Mouse (Mus musculus) ES-E14 (cell line): Measurements from ENCODE around the gene Prmt1. TPM values are rescaled to one million over a fixed set of nuclear protein-coding genes. Genes with fewer than 3 reads are reported as not detected.
A peak's percentile ranks its signal among the peaks of the same experiment; 100 is the strongest.

Source experiments
- DNase-seq: peaks from one replicate; pipeline ENCODE4 v3.0.0-alpha.2; 2013; ENCODE audit warnings: low read depth, low spot score
- H3K27ac ChIP-seq: 2 replicates; pipeline ENCODE4 v1.5.1; 2012; ENCODE audit warnings: low read depth, mild to moderate bottlenecking, low read length, moderate library complexity, mixed read lengths; ENCODE audit not compliant: poor library complexity, insufficient read depth, severe bottlenecking
- H3K36me3 ChIP-seq: 2 replicates; pipeline ENCODE4 v1.6.1; 2012; ENCODE audit warnings: mild to moderate bottlenecking, low read length, moderate library complexity, mixed read lengths; ENCODE audit not compliant: control insufficient read depth, poor library complexity, insufficient read depth, severe bottlenecking
- H3K4me1 ChIP-seq, 2 experiments: fragments of 150-350 bp in 1 of 2; sonication (generic) in 1 of 2; 2 replicates each; pipeline ENCODE4 v1.6.1; 2012; ENCODE audit warnings: low read length in 2 of 2, mild to moderate bottlenecking in 1 of 2, mixed read lengths in 1 of 2; ENCODE audit not compliant: control insufficient read depth in 2 of 2, insufficient read depth in 2 of 2, poor library complexity in 1 of 2
- H3K4me3 ChIP-seq, 2 experiments: fragments of 150-350 bp in 1 of 2; sonication (generic) in 1 of 2; 2 replicates each; pipeline ENCODE4 v1.5.1; 2012; ENCODE audit warnings: low read length in 2 of 2, low read depth in 1 of 2, mild to moderate bottlenecking in 1 of 2, mixed read lengths in 1 of 2; ENCODE audit not compliant: insufficient read depth in 1 of 2, poor library complexity in 1 of 2, severe bottlenecking in 1 of 2
- H3K9ac ChIP-seq: 2 replicates; pipeline ENCODE4 v1.6.1; 2012; ENCODE audit warnings: low read depth, mild to moderate bottlenecking, low read length, mixed read lengths; ENCODE audit not compliant: poor library complexity, insufficient read depth, severe bottlenecking
- H3K9me3 ChIP-seq: fragments of 150-350 bp; sonication (generic); 2 replicates; pipeline ENCODE4 v1.6.1; 2012; ENCODE audit warnings: low read depth, mild to moderate bottlenecking, low read length; ENCODE audit not compliant: control insufficient read depth, insufficient read depth
- CHD2 ChIP-seq: IDR thresholded peaks from 2 replicates; pipeline ENCODE4 v1.6.1; 2014; ENCODE audit warnings: mild to moderate bottlenecking, low read depth, low read length, inconsistent platforms
- HCFC1 ChIP-seq: IDR thresholded peaks from 2 replicates; pipeline ENCODE4 v1.6.1; 2012; ENCODE audit warnings: low read length, inconsistent platforms, borderline replicate concordance; ENCODE audit not compliant: insufficient read depth
- MAFK ChIP-seq: IDR thresholded peaks from 2 replicates; pipeline ENCODE4 v1.6.1; 2014; ENCODE audit warnings: mild to moderate bottlenecking, low read depth, low read length, inconsistent platforms; ENCODE audit not compliant: insufficient read depth
- ZC3H11A ChIP-seq: IDR thresholded peaks from 2 replicates; pipeline ENCODE4 v1.6.1; 2012; ENCODE audit warnings: low read depth, mild to moderate bottlenecking, inconsistent platforms, low read length, borderline replicate concordance
- ZNF384 ChIP-seq: IDR thresholded peaks from 2 replicates; pipeline ENCODE4 v1.6.1; 2012; ENCODE audit warnings: low read depth, low read length, inconsistent platforms
- in situ Hi-C, 2 experiments: fragments of 600-800 bp; cut with MboI; formaldehyde crosslinking; loops; one replicate each; pipeline ENCODE4 v1.15.1; 2025; ENCODE audit warnings: low sequenced_read_pairs in 2 of 2, inconsistent platforms in 1 of 2; ENCODE audit not compliant: unreplicated experiment in 2 of 2
- total RNA-seq: library from RNA; depleted of rRNA; stranded (reverse); fragments of 300-350 nt; gene quantifications from 2 replicates; pipeline ENCODE4 v1.2.3, GENCODE M21; 2012

The Prmt1 gene
- total RNA-seq, 1 experiment, result 413 TPM

GRCm38 (mm10) chr7:45005321-45005992 lies 19.1 kb upstream of the Prmt1 start:
- no peak overlapping the region for H3K9ac ChIP-seq
- in situ Hi-C loops, result no loop called here
- peaks cover 78% of the 10 kb centered on the region for H3K36me3 ChIP-seq
- H3K27ac ChIP-seq, result no peak overlapping the region
- no peak for DNase-seq
- H3K4me1 ChIP-seq, result peaks cover 0 to 12% of the 10 kb centered on the region in 2 experiments; a peak in 2 of 4 replicates
- TF ChIP-seq ZC3H11A (no peak), MAFK (no peak), ZNF384 (no peak), HCFC1 (peak; percentile 76; the same call in 1 of the 2 replicates), CHD2 (no peak)
- no peaks in the 10 kb centered on the region for H3K9me3 ChIP-seq
- H3K4me3 ChIP-seq, result no peak overlapping the region

- Histone ChIP-seq H3K36me3 (peaks cover 77% of the 10 kb centered on the region), H3K4me3 (no peak overlapping the region), H3K4me1 (peaks cover 0 to 14% of the 10 kb centered on the region in 2 experiments; a peak in 2 of 4 replicates), H3K9me3 (no peaks in the 10 kb centered on the region), H3K9ac (no peak overlapping the region), H3K27ac (no peak overlapping the region)
- TF ChIP-seq MAFK (no peak), HCFC1 (no peak), ZC3H11A (no peak), ZNF384 (no peak), CHD2 (no peak)
- in situ Hi-C loops, result no loop called here
- DNase-seq, result no peak
These were observed 18.2 kb upstream of the Prmt1 start for GRCm38 (mm10) chr7:45004546-45004945.

GRCm38 (mm10) chr7:45002440-45002839 lies 16.1 kb upstream of the Prmt1 start:
- Histone ChIP-seq H3K9ac (no peak overlapping the region), H3K36me3 (peaks cover 62% of the 10 kb centered on the region), H3K4me3 (no peak overlapping the region), H3K9me3 (no peaks in the 10 kb centered on the region), H3K27ac (no peak overlapping the region), H3K4me1 (peaks cover 2 to 5% of the 10 kb centered on the region in 2 experiments; a peak in 1 of 4 replicates)
- in situ Hi-C loops, result no loop called here
- TF ChIP-seq CHD2, result no peak
- TF ChIP-seq ZNF384, result no peak
- TF ChIP-seq MAFK, result no peak
- no peak for TF ChIP-seq ZC3H11A
- TF ChIP-seq HCFC1, result no peak
- DNase-seq, result no peak

GRCm38 (mm10) chr7:45000539-45001114 lies 14.3 kb upstream of the Prmt1 start:
- H3K9ac ChIP-seq, result no peak overlapping the region
- in situ Hi-C loops, result no loop called here
- H3K36me3 ChIP-seq, result peaks cover 44% of the 10 kb centered on the region
- DNase-seq, result no peak
- H3K9me3 ChIP-seq, result no peaks in the 10 kb centered on the region
- no peak overlapping the region for H3K4me3 ChIP-seq
- no peak overlapping the region for H3K27ac ChIP-seq
- TF ChIP-seq MAFK (no peak), HCFC1 (no peak), CHD2 (no peak), ZC3H11A (no peak), ZNF384 (no peak)
- H3K4me1 ChIP-seq, result peaks cover 2 to 9% of the 10 kb centered on the region in 2 experiments; a peak in 1 of 4 replicates
